In the genomic region with DNA sequence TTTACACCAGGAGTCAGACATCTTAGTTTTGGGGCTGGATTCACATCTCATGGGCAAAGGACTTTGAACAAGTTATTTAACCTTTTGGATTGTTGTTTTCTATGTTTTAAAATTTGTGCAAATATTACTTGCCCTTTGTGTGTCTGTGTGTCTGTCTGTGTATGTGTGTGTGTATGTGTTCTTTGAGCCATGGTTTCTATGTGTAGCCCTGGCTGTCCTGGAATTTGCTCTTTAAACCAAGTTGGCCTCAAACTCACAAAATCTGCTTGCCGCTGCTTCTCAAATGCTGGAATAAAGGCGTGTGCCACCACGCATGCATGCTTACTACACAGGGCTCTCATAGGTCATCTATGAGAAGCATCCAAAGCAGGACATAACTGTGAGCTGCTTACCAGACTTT, we compare ENCODE assay signal across 33 mouse cellular contexts.
"Had no signal": no experiment of that assay in that cellular context is flagged by ENCODE, and none has a peak within 500 bp of the region (broad histone marks: within the 10 kb centered on the region; RNA-seq: fewer than 3 reads in every experiment).

No protein-coding gene starts in this region.

- ATAC-seq: hindbrain, embryonic 16.5 days; hindbrain, postnatal 0 days; inflammation-experienced regulatory T-cells, adult 6 months; intestine, embryonic 15.5 days; intestine, embryonic 16.5 days; intestine, postnatal 0 days had no signal

- H3K9me3 ChIP-seq: heart, embryonic 12.5 days; heart, embryonic 13.5 days; heart, embryonic 15.5 days; hindbrain, embryonic 10.5 days; hindbrain, embryonic 12.5 days; hindbrain, embryonic 13.5 days; hindbrain, embryonic 15.5 days; intestine, embryonic 15.5 days; kidney, embryonic 15.5 days had no signal

- H3K9ac ChIP-seq: heart, embryonic 12.5 days; heart, embryonic 13.5 days; heart, embryonic 15.5 days; hindbrain, embryonic 12.5 days; hindbrain, embryonic 13.5 days; hindbrain, embryonic 14.5 days; hindbrain, embryonic 15.5 days; intestine, embryonic 15.5 days; kidney, embryonic 15.5 days had no signal

- H3K27ac ChIP-seq: heart, embryonic 13.5 days; heart, embryonic 15.5 days; hindbrain, embryonic 10.5 days; hindbrain, embryonic 12.5 days; hindbrain, embryonic 13.5 days; hindbrain, embryonic 14.5 days; hindbrain, embryonic 15.5 days; hindbrain, postnatal 0 days; intestine, embryonic 15.5 days; kidney, embryonic 15.5 days; kidney, postnatal 0 days; layer of hippocampus, adult 2 months had no signal

- H3K4me1 ChIP-seq: hindbrain, embryonic 12.5 days; hindbrain, embryonic 13.5 days; hindbrain, embryonic 15.5 days; intestine, embryonic 15.5 days; kidney, embryonic 15.5 days had no signal

- H3K4me3 ChIP-seq: heart, embryonic 12.5 days; heart, embryonic 13.5 days; heart, embryonic 15.5 days; hindbrain, embryonic 10.5 days; hindbrain, embryonic 12.5 days; hindbrain, embryonic 13.5 days; hindbrain, embryonic 15.5 days; intestine, embryonic 15.5 days; kidney, embryonic 15.5 days; layer of hippocampus, adult 2 months had no signal

- DNase-seq: heart, postnatal 10 days; heart, postnatal 14 days; heart, postnatal 4 days; kidney, adult 11 months; kidney, adult 18-20 months; kidney, adult 2 months; kidney, adult 8-10 months; kidney, adult 9 months; kidney, postnatal 10 days; kidney, postnatal 14 days; kidney, postnatal 25 days; kidney, postnatal 36 days; kidney, postnatal 4 days; layer of hippocampus, adult 9-11 months; layer of hippocampus, postnatal 36 days had no signal

- H3K27me3 ChIP-seq: heart, embryonic 12.5 days; heart, embryonic 13.5 days; heart, embryonic 15.5 days; hindbrain, embryonic 12.5 days; hindbrain, embryonic 13.5 days; hindbrain, embryonic 15.5 days; intestine, embryonic 15.5 days; kidney, embryonic 15.5 days had no signal

- H3K4me2 ChIP-seq: heart, embryonic 11.5 days; heart, embryonic 12.5 days; heart, embryonic 13.5 days; heart, embryonic 15.5 days; hindbrain, embryonic 12.5 days; hindbrain, embryonic 13.5 days; hindbrain, embryonic 14.5 days; hindbrain, embryonic 15.5 days; intestine, embryonic 15.5 days; kidney, embryonic 15.5 days had no signal
